Mouse (Mus musculus) bone marrow, adult 2 months (tissue): Measurements from ENCODE around the gene Paqr7.

Experiments
- CTCF ChIP-seq: fragments of 200-500 bp; IDR thresholded peaks from 2 replicates; pipeline ENCODE4 v1.5.1; 2011; ENCODE audit warnings: low read length, control low read depth; ENCODE audit not compliant: control insufficient read depth, insufficient read depth
- POLR2A ChIP-seq: fragments of 200-500 bp; IDR thresholded peaks from 2 replicates; pipeline ENCODE4 v1.6.1; 2011; ENCODE audit warnings: low read depth, mild to moderate bottlenecking, control low read depth, low read length, borderline replicate concordance; ENCODE audit not compliant: control insufficient read depth

- TF ChIP-seq POLR2A (peak; percentile 81; the same call in 1 of the 2 replicates), CTCF (no peak)
These were observed 14.4 kb downstream of the Paqr7 start, which contains the start of gene Aunip for GRCm38 (mm10) chr4:134510845-134511411.
